Mouse (Mus musculus) liver, embryonic 11.5 days (tissue): Measurements from ENCODE around the gene Terb2. TPM values are rescaled to one million over a fixed set of nuclear protein-coding genes. Genes with fewer than 3 reads are reported as not detected.

Experiments
- ATAC-seq: fragments of 200-750 bp; cut with Nextera tagmentation; replicated peaks from 2 replicates; pipeline ENCODE4 v1.8.0; 2017; ENCODE audit warnings: moderate number of reproducible peaks, mild to moderate bottlenecking, moderate TSS enrichment, moderate library complexity; ENCODE audit not compliant: low FRiP score
- DNase-seq: peaks from one replicate; pipeline ENCODE4 v3.0.0-alpha.2; 2017; ENCODE audit warnings: low spot score
- H3K27ac ChIP-seq: fragments of 300-500 bp; sonication (generic); 2 replicates; pipeline ENCODE4 v1.5.1; 2014; ENCODE audit warnings: mild to moderate bottlenecking, low read depth, low read length, control low read depth
- H3K27me3 ChIP-seq: fragments of 300-500 bp; sonication (generic); replicated peaks from 2 replicates; pipeline ENCODE4 v1.6.1; 2014; ENCODE audit warnings: low read length, mixed read lengths; ENCODE audit not compliant: control insufficient read depth, insufficient read depth
- H3K36me3 ChIP-seq: fragments of 300-500 bp; sonication (generic); 2 replicates; pipeline ENCODE4 v1.6.1; 2014; ENCODE audit warnings: mild to moderate bottlenecking, low read length, moderate library complexity, mixed read lengths; ENCODE audit not compliant: control insufficient read depth, insufficient read depth
- H3K4me1 ChIP-seq: fragments of 300-500 bp; sonication (generic); replicated peaks from 2 replicates; pipeline ENCODE4 v1.6.1; 2014; ENCODE audit warnings: low read length, mixed read lengths; ENCODE audit not compliant: control insufficient read depth, insufficient read depth
- H3K4me2 ChIP-seq: fragments of 300-500 bp; sonication (generic); 2 replicates; pipeline ENCODE4 v1.6.1; 2014; ENCODE audit warnings: mild to moderate bottlenecking, control low read depth, moderate library complexity
- H3K4me3 ChIP-seq: fragments of 300-500 bp; sonication (generic); 2 replicates; pipeline ENCODE4 v1.5.1; 2014; ENCODE audit warnings: low read depth, low read length, control low read depth
- H3K9ac ChIP-seq: fragments of 300-500 bp; sonication (generic); 2 replicates; pipeline ENCODE4 v1.6.1; 2014; ENCODE audit warnings: low read depth, low read length, control low read depth
- H3K9me3 ChIP-seq: fragments of 300-500 bp; sonication (generic); 2 replicates; pipeline ENCODE4 v1.6.1; 2016; ENCODE audit warnings: low read length, inconsistent platforms, mixed read lengths; ENCODE audit not compliant: control insufficient read depth
- WGBS: fragments of 180-500 bp; shearing (Covaris S2); extraction: QIAGEN DNeasy Blood & Tissue Kit; methylation state at CpG from one replicate; pipeline ENCODE4 v1.1.7; 2014; 5-methylcytosine and 5-hydroxymethylcytosine counted together
- polyA plus RNA-seq: library from polyadenylated mRNA; unstranded; fragments of >200 nt; fragmentation: Nextera tagmentation; extraction: Ambion mirVana; gene quantifications from 2 replicates; pipeline ENCODE4 v1.2.1, GENCODE M21; 2014

Gene Terb2
- polyA plus RNA-seq, 1 experiment from 2014 or later: not detected

- Histone ChIP-seq H3K27me3 (no peaks in the 10 kb centered on the region), H3K4me2 (no peak overlapping the region), H3K4me3 (no peak overlapping the region), H3K27ac (no peak overlapping the region), H3K9me3 (no peaks in the 10 kb centered on the region), H3K36me3 (0 out of 2 replicates have a peak, but pooled peaks cover 3% of the 10 kb centered on the region), H3K4me1 (no peaks in the 10 kb centered on the region), H3K9ac (no peak overlapping the region)
- ATAC-seq: no peak
- WGBS: 79% methylated on average over 4 of the region's 4 CpGs
- no peak for DNase-seq
Measured at GRCm38 (mm10) chr2:122156051-122156700, 29.9 kb upstream of the Terb2 start.

- Histone ChIP-seq H3K27ac (no peak overlapping the region), H3K9ac (no peak overlapping the region), H3K4me3 (no peak overlapping the region), H3K27me3 (no peaks in the 10 kb centered on the region), H3K36me3 (0 out of 2 replicates have a peak, but pooled peaks cover 3% of the 10 kb centered on the region), H3K9me3 (no peaks in the 10 kb centered on the region), H3K4me2 (no peak overlapping the region), H3K4me1 (no peaks in the 10 kb centered on the region)
- no peak for ATAC-seq
- no peak for DNase-seq
Measured at GRCm38 (mm10) chr2:122157561-122157960, 28.5 kb upstream of the Terb2 start.

GRCm38 (mm10) chr2:122158362-122158802 is 27.7 kb upstream of the Terb2 start:
- H3K4me2 ChIP-seq: no peak overlapping the region
- 60% methylated on average over 6 of the region's 6 CpGs for WGBS
- no peak for ATAC-seq

GRCm38 (mm10) chr2:122159667-122160066 is 26.4 kb upstream of the Terb2 start:
- no peak overlapping the region for H3K4me2 ChIP-seq
- H3K4me3 ChIP-seq: no peak overlapping the region
- DNase-seq (no peak), ATAC-seq (no peak)
- no peak overlapping the region for H3K9ac ChIP-seq
- H3K4me1 ChIP-seq: no peaks in the 10 kb centered on the region
- no peak overlapping the region for H3K27ac ChIP-seq
- H3K36me3 ChIP-seq: no peaks in the 10 kb centered on the region
- H3K27me3 ChIP-seq: no peaks in the 10 kb centered on the region
- H3K9me3 ChIP-seq: no peaks in the 10 kb centered on the region
- WGBS: 78% methylated on average over 6 of the region's 6 CpGs

More at GRCm38 (mm10) chr2:122158362-122158802, 27.7 kb upstream of the Terb2 start:
- no peaks in the 10 kb centered on the region for H3K9me3 ChIP-seq
- H3K36me3 ChIP-seq: no peaks in the 10 kb centered on the region
- DNase-seq: no peak
- H3K27me3 ChIP-seq: no peaks in the 10 kb centered on the region
- H3K9ac ChIP-seq: no peak overlapping the region
- H3K4me1 ChIP-seq: no peaks in the 10 kb centered on the region
- no peak overlapping the region for H3K4me3 ChIP-seq
- no peak overlapping the region for H3K27ac ChIP-seq

- Histone ChIP-seq H3K4me1 (no peaks in the 10 kb centered on the region), H3K27me3 (no peaks in the 10 kb centered on the region), H3K36me3 (no peaks in the 10 kb centered on the region), H3K27ac (no peak within 1 kb of the TSS), H3K4me2 (no peak within 1 kb of the TSS), H3K9me3 (no peaks in the 10 kb centered on the region), H3K4me3 (no peak within 1 kb of the TSS), H3K9ac (no peak within 1 kb of the TSS)
- peak; percentile 66 for DNase-seq
- ATAC-seq: peak; percentile 66
- 42% methylated on average over 2 of the region's 2 CpGs for WGBS
Measured at GRCm38 (mm10) chr2:122160680-122161079, 25.4 kb upstream of the Terb2 start, which contains the start of gene Trim69. Trim69 (plus strand) TSS chr2:122160700.

GRCm38 (mm10) chr2:122161542-122161941 is 24.5 kb upstream of the Terb2 start:
- Histone ChIP-seq H3K27me3 (no peaks in the 10 kb centered on the region), H3K4me3 (no peak overlapping the region), H3K4me1 (no peaks in the 10 kb centered on the region), H3K27ac (no peak overlapping the region), H3K9me3 (no peaks in the 10 kb centered on the region), H3K9ac (no peak overlapping the region), H3K4me2 (no peak overlapping the region), H3K36me3 (no peaks in the 10 kb centered on the region)
- WGBS: 48% methylated on average over 4 of the region's 4 CpGs
- ATAC-seq (no peak), DNase-seq (no peak)

- Histone ChIP-seq H3K27ac (no peak overlapping the region), H3K9ac (no peak overlapping the region), H3K27me3 (no peaks in the 10 kb centered on the region), H3K4me1 (no peaks in the 10 kb centered on the region), H3K36me3 (no peaks in the 10 kb centered on the region), H3K4me3 (no peak overlapping the region), H3K9me3 (no peaks in the 10 kb centered on the region), H3K4me2 (no peak overlapping the region)
- DNase-seq: no peak
- no peak for ATAC-seq
- WGBS: 59% methylated on average over 2 of the region's 2 CpGs
Measured at GRCm38 (mm10) chr2:122162529-122162928, 23.5 kb upstream of the Terb2 start.

GRCm38 (mm10) chr2:122163430-122164195 is 22.5 kb upstream of the Terb2 start:
- WGBS: 72% methylated on average over 13 of the region's 13 CpGs
- Histone ChIP-seq H3K4me2 (no peak overlapping the region), H3K4me3 (no peak overlapping the region), H3K4me1 (no peaks in the 10 kb centered on the region), H3K9ac (no peak overlapping the region), H3K27me3 (no peaks in the 10 kb centered on the region), H3K9me3 (no peaks in the 10 kb centered on the region), H3K27ac (no peak overlapping the region), H3K36me3 (no peaks in the 10 kb centered on the region)
- DNase-seq (no peak), ATAC-seq (no peak)

- Histone ChIP-seq H3K27ac (no peak overlapping the region), H3K27me3 (no peaks in the 10 kb centered on the region), H3K4me2 (no peak overlapping the region), H3K9ac (no peak overlapping the region), H3K4me1 (no peaks in the 10 kb centered on the region), H3K9me3 (no peaks in the 10 kb centered on the region), H3K36me3 (no peaks in the 10 kb centered on the region), H3K4me3 (no peak overlapping the region)
- ATAC-seq: no peak
- 79% methylated on average over 11 of the region's 11 CpGs for WGBS
- no peak for DNase-seq
Measured at GRCm38 (mm10) chr2:122164293-122164692, 21.8 kb upstream of the Terb2 start.
